23 mouse cellular contexts compared by ENCODE assay signal in genomic region chr13:117706496-117706895, GRCm38 (mm10).
DNase-seq lines count a peak whose midpoint lies in the region; ATAC-seq and TF ChIP-seq lines count a peak whose summit lies in the region.
"Had no signal": no experiment of that assay in that cellular context is flagged by ENCODE, and none has a peak within 500 bp of the region (broad histone marks: within the 10 kb centered on the region; RNA-seq: fewer than 3 reads in every experiment).

No protein-coding gene starts in this region.

- no peaks in the 10 kb centered on the region for H3K27me3 ChIP-seq in hindbrain, embryonic 14.5 days (ENCODE audit: control insufficient read depth, insufficient read depth, low read length)
- H3K27me3 ChIP-seq in hindbrain, embryonic 13.5 days = no peaks in the 10 kb centered on the region
- no peaks in the 10 kb centered on the region for H3K27me3 ChIP-seq in neural tube, embryonic 13.5 days
- no peaks in the 10 kb centered on the region for H3K27me3 ChIP-seq in liver, postnatal 0 days (ENCODE audit: insufficient read depth, low read length)
- H3K27me3 ChIP-seq: embryonic facial prominence, embryonic 13.5 days; forebrain, embryonic 15.5 days; hindbrain, embryonic 12.5 days; liver, embryonic 12.5 days; midbrain, embryonic 13.5 days; stomach, embryonic 15.5 days had no signal

- peaks cover 5% of the 10 kb centered on the region; the same call in 1 of the 2 replicates for H3K9me3 ChIP-seq in hindbrain, embryonic 14.5 days (ENCODE audit: control insufficient read depth, low read length)
- no peaks in the 10 kb centered on the region for H3K9me3 ChIP-seq in hindbrain, embryonic 13.5 days
- no peaks in the 10 kb centered on the region for H3K9me3 ChIP-seq in neural tube, embryonic 13.5 days
- H3K9me3 ChIP-seq in liver, postnatal 0 days (ENCODE audit: low read length) = no peaks in the 10 kb centered on the region
- H3K9me3 ChIP-seq: embryonic facial prominence, embryonic 13.5 days; forebrain, embryonic 10.5 days; forebrain, embryonic 15.5 days; hindbrain, embryonic 12.5 days; liver, embryonic 12.5 days; midbrain, embryonic 13.5 days; stomach, embryonic 15.5 days had no signal

- H3K36me3 ChIP-seq in hindbrain, embryonic 14.5 days (replicated peaks; ENCODE audit: control insufficient read depth, insufficient read depth) = no peaks in the 10 kb centered on the region
- no peaks in the 10 kb centered on the region for H3K36me3 ChIP-seq in hindbrain, embryonic 13.5 days
- H3K36me3 ChIP-seq in neural tube, embryonic 13.5 days = no peaks in the 10 kb centered on the region
- no peaks in the 10 kb centered on the region for H3K36me3 ChIP-seq in liver, postnatal 0 days (replicated peaks; ENCODE audit: insufficient read depth, low read length)
- H3K36me3 ChIP-seq: embryonic facial prominence, embryonic 13.5 days; forebrain, embryonic 10.5 days; forebrain, embryonic 15.5 days; hindbrain, embryonic 12.5 days; liver, embryonic 12.5 days; midbrain, embryonic 13.5 days; stomach, embryonic 15.5 days had no signal

- H3K4me3 ChIP-seq in hindbrain, embryonic 14.5 days (replicated peaks; ENCODE audit: low read length) = no peak overlapping the region
- H3K4me3 ChIP-seq in hindbrain, embryonic 13.5 days = no peak overlapping the region
- no peak overlapping the region for H3K4me3 ChIP-seq in neural tube, embryonic 13.5 days
- no peak overlapping the region for H3K4me3 ChIP-seq in liver, postnatal 0 days (ENCODE audit: low read depth, low read length)
- H3K4me3 ChIP-seq: embryonic facial prominence, embryonic 13.5 days; forebrain, embryonic 10.5 days; forebrain, embryonic 15.5 days; hindbrain, embryonic 12.5 days; liver, embryonic 12.5 days; midbrain, embryonic 13.5 days; stomach, embryonic 15.5 days had no signal

- no peak overlapping the region for H3K9ac ChIP-seq in hindbrain, embryonic 14.5 days
- no peak overlapping the region for H3K9ac ChIP-seq in hindbrain, embryonic 13.5 days
- no peak overlapping the region for H3K9ac ChIP-seq in neural tube, embryonic 13.5 days
- no peak overlapping the region for H3K9ac ChIP-seq in liver, postnatal 0 days (replicated peaks)
- H3K9ac ChIP-seq: embryonic facial prominence, embryonic 13.5 days; forebrain, embryonic 15.5 days; hindbrain, embryonic 12.5 days; liver, embryonic 12.5 days; lung, embryonic 14.5 days; midbrain, embryonic 13.5 days; stomach, embryonic 15.5 days had no signal

- no peak for DNase-seq in frontal cortex, postnatal 14 days (ENCODE audit: low spot score in 2 of 2)
- no peak for DNase-seq in hindbrain, embryonic 14.5 days (ENCODE audit: low spot score)
- DNase-seq in neural tube, embryonic 10.5 days (ENCODE audit: extremely low spot score, low spot score) = no peak
- DNase-seq in liver, postnatal 0 days = no peak
- DNase-seq: adrenal gland, postnatal 25 days; cerebellum, adult 11-12 months; kidney, adult 9 months; kidney, postnatal 10 days; layer of hippocampus, adult 9-11 months; right cerebral cortex, postnatal 25 days had no signal

- 0 out of 2 replicates have a peak, but pooled peaks have one; percentile 17 for ATAC-seq in frontal cortex, adult (ENCODE audit: low TSS enrichment)
- ATAC-seq in hindbrain, embryonic 14.5 days (ENCODE audit: low FRiP score) = peak; percentile 40; the same call in 1 of the 2 replicates
- no peak for ATAC-seq in hindbrain, embryonic 13.5 days (ENCODE audit: low FRiP score)
- ATAC-seq in neural tube, embryonic 13.5 days (ENCODE audit: low read depth) = 0 out of 2 replicates have a peak, but pooled peaks have one; percentile 27
- no peak for ATAC-seq in liver, postnatal 0 days
- ATAC-seq: intestine, postnatal 0 days; liver, embryonic 12.5 days; midbrain, embryonic 13.5 days had no signal

- H3K27ac ChIP-seq in hindbrain, embryonic 14.5 days = no peak overlapping the region
- no peak overlapping the region for H3K27ac ChIP-seq in hindbrain, embryonic 13.5 days
- no peak overlapping the region for H3K27ac ChIP-seq in neural tube, embryonic 13.5 days (replicated peaks)
- H3K27ac ChIP-seq in liver, postnatal 0 days (ENCODE audit: low read depth) = no peak overlapping the region
- H3K27ac ChIP-seq: embryonic facial prominence, embryonic 13.5 days; forebrain, embryonic 10.5 days; forebrain, embryonic 15.5 days; hindbrain, embryonic 12.5 days; liver, embryonic 12.5 days; macrophage; midbrain, embryonic 13.5 days; stomach, embryonic 15.5 days had no signal

- H3K4me1 ChIP-seq in hindbrain, embryonic 14.5 days (replicated peaks; ENCODE audit: control insufficient read depth, insufficient read depth, low read length) = no peaks in the 10 kb centered on the region
- H3K4me1 ChIP-seq in hindbrain, embryonic 13.5 days (replicated peaks) = 0 out of 2 replicates have a peak, but pooled peaks cover 2% of the 10 kb centered on the region
- peaks cover 7% of the 10 kb centered on the region for H3K4me1 ChIP-seq in neural tube, embryonic 13.5 days (replicated peaks)
- no peaks in the 10 kb centered on the region for H3K4me1 ChIP-seq in liver, postnatal 0 days (ENCODE audit: insufficient read depth)
- H3K4me1 ChIP-seq: forebrain, embryonic 10.5 days; forebrain, embryonic 15.5 days; hindbrain, embryonic 12.5 days; liver, embryonic 12.5 days; midbrain, embryonic 13.5 days; stomach, embryonic 15.5 days had no signal

- TF ChIP-seq CTCF in liver, postnatal 0 days (IDR thresholded peaks at IDR 0.05; ENCODE audit: low read depth) = no peak

- 78% methylated on average over 2 of the region's 2 CpGs for WGBS in hindbrain, embryonic 14.5 days
- 78% methylated on average over 2 of the region's 2 CpGs for WGBS in hindbrain, embryonic 13.5 days
- 65% methylated on average over 2 of the region's 2 CpGs for WGBS in neural tube, embryonic 13.5 days
- WGBS in liver, postnatal 0 days (ENCODE audit: insufficient replicate concordance) = 66% methylated on average over 2 of the region's 2 CpGs

- no peak overlapping the region for H3K4me2 ChIP-seq in hindbrain, embryonic 14.5 days (replicated peaks)
- H3K4me2 ChIP-seq in hindbrain, embryonic 13.5 days = no peak overlapping the region
- H3K4me2 ChIP-seq in neural tube, embryonic 13.5 days = no peak overlapping the region
- no peak overlapping the region for H3K4me2 ChIP-seq in liver, postnatal 0 days (ENCODE audit: low read depth, low read length)
- H3K4me2 ChIP-seq: embryonic facial prominence, embryonic 13.5 days; forebrain, embryonic 15.5 days; hindbrain, embryonic 12.5 days; liver, embryonic 12.5 days; midbrain, embryonic 13.5 days; stomach, embryonic 15.5 days had no signal

- TF ChIP-seq EP300 in liver, postnatal 0 days (IDR thresholded peaks at IDR 0.05; ENCODE audit: low read depth) = no peak

Comparison
In these comparisons a context has a peak if more than half of its experiments do, and no peak if none do; other contexts are left out.
1. ATAC-seq: peak in frontal cortex, adult (single experiment), hindbrain, embryonic 14.5 days (single experiment) and neural tube, embryonic 13.5 days (single experiment); none in hindbrain, embryonic 13.5 days (single experiment) and liver, postnatal 0 days (single experiment).